8 mouse cellular contexts compared by ENCODE assay signal in the genomic region with DNA sequence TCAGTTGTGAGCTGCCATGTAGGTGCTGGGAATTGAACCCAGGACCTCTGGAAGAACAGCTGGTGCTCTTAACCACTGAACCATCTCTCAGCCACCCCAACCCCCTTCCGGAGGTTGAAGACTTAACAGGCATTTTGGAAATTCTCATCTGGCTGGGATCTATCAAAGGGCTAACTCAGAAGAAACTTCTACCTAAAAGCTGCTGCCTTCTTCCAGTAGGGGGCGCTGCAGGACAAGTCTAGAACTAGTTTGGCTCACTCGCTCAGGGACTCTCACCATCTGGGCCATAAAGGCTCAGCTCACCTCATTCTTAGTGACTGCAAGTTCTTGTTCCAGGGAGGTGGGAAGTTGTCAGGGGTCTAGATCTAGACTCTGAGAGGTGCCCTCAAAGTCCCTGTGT. TPM values are rescaled to one million over a fixed set of nuclear protein-coding genes. Genes with fewer than 3 reads are reported as not detected.
DNase-seq lines count a peak whose midpoint lies in the region; ATAC-seq lines count a peak whose summit lies in the region.

No protein-coding gene starts in this region.

- peak; percentile 92 for DNase-seq in liver
- DNase-seq in cerebellum, postnatal 14 days, result peak; percentile 94 to 97
- DNase-seq in gastrocnemius, adult 8-10 months (ENCODE audit: low spot score in 2 of 2), result peak; percentile 73 to 77
- DNase-seq in left cerebral cortex, postnatal 4 days, result peak; percentile 90
- peak; percentile 93 for DNase-seq in splenic B cell, adult 2 months (ENCODE audit: low read depth, low spot score)

- H3K27me3 ChIP-seq in liver, embryonic 12.5 days (replicated peaks), result no peaks in the 10 kb centered on the region
- H3K27me3 ChIP-seq in intestine, embryonic 16.5 days (replicated peaks; ENCODE audit: control insufficient read depth, insufficient read depth, low read length), result no peaks in the 10 kb centered on the region
- no peaks in the 10 kb centered on the region for H3K27me3 ChIP-seq in splenic B cell, adult 2 months (ENCODE audit: control insufficient read depth, insufficient read depth, low read length, poor library complexity, severe bottlenecking)

- no peak overlapping the region for H3K4me3 ChIP-seq in liver, embryonic 12.5 days
- no peak overlapping the region for H3K4me3 ChIP-seq in intestine, embryonic 16.5 days (ENCODE audit: low read length)

- no peaks in the 10 kb centered on the region for H3K4me1 ChIP-seq in liver, embryonic 12.5 days
- H3K4me1 ChIP-seq in intestine, embryonic 16.5 days (ENCODE audit: control insufficient read depth, insufficient read depth, low read length), result no peaks in the 10 kb centered on the region

- 2% methylated on average over 3 of the region's 3 CpGs for WGBS in liver, embryonic 12.5 days (ENCODE audit: insufficient replicate concordance)
- 5% methylated on average over 3 of the region's 3 CpGs for WGBS in intestine, embryonic 16.5 days

- no peak for ATAC-seq in liver, embryonic 12.5 days
- peak; percentile 63 for ATAC-seq in intestine, embryonic 16.5 days
- peak; percentile 76 for ATAC-seq in monocyte, adult 5-6 weeks (replicated peaks; ENCODE audit: insufficient number of reproducible peaks, low FRiP score, low TSS enrichment, poor library complexity, severe bottlenecking)

- H3K36me3 ChIP-seq in liver, embryonic 12.5 days, result 0 out of 2 replicates have a peak, but pooled peaks cover 5% of the 10 kb centered on the region
- no peaks in the 10 kb centered on the region for H3K36me3 ChIP-seq in intestine, embryonic 16.5 days (ENCODE audit: control insufficient read depth, insufficient read depth, low read length)
- H3K36me3 ChIP-seq in splenic B cell, adult 2 months (ENCODE audit: control insufficient read depth, insufficient read depth, low read length, poor library complexity, severe bottlenecking), result no peaks in the 10 kb centered on the region

- no peak overlapping the region for H3K4me2 ChIP-seq in liver, embryonic 12.5 days
- H3K4me2 ChIP-seq in intestine, embryonic 16.5 days (ENCODE audit: low read depth, low read length), result no peak overlapping the region

- no peak overlapping the region for H3K27ac ChIP-seq in liver, embryonic 12.5 days
- no peak overlapping the region for H3K27ac ChIP-seq in intestine, embryonic 16.5 days (ENCODE audit: low read length)

- no peaks in the 10 kb centered on the region for H3K9me3 ChIP-seq in liver, embryonic 12.5 days (replicated peaks)
- no peaks in the 10 kb centered on the region for H3K9me3 ChIP-seq in intestine, embryonic 16.5 days (ENCODE audit: control insufficient read depth, low read length)

- no peak overlapping the region for H3K9ac ChIP-seq in liver, embryonic 12.5 days
- no peak overlapping the region for H3K9ac ChIP-seq in intestine, embryonic 16.5 days (ENCODE audit: low read depth, low read length)

- intact Hi-C loops in left cerebral cortex, postnatal 4 days (cut with DNase I), result no loop called here

RNA-seq across cellular contexts. Expression of gene Enkd1, which starts 6.1 kb away (rescaled TPM):
- 11.2 and 12.4 TPM in 2 replicates for polyA plus RNA-seq in liver, embryonic 12.5 days (2016; fragmentation: Nextera tagmentation; extraction: Ambion mirVana)
- total RNA-seq in gastrocnemius, adult 8-10 months (2022), result under 1 TPM; 0.48 to 0.54 (median 0.52) TPM
- 11.2 and 13.6 TPM in 2 replicates for polyA plus RNA-seq in intestine, embryonic 16.5 days (2015; fragmentation: Nextera tagmentation; extraction: Ambion mirVana)
- total RNA-seq in left cerebral cortex, postnatal 4 days (2021), result 10 to 100 TPM; 15.5 to 17.9 TPM
- 0.43 to 1.6 TPM in 2 of 3 replicates, not detected in the other for total RNA-seq in monocyte, adult 5-6 weeks (2017)

RNA-seq across cellular contexts. Expression of gene 4933405L10Rik, which starts 6.7 kb away (rescaled TPM):
- polyA plus RNA-seq in liver, embryonic 12.5 days (2016; fragmentation: Nextera tagmentation; extraction: Ambion mirVana), result 0.23 TPM in 1 of 2 replicates, not detected in the other
- not detected for total RNA-seq in gastrocnemius, adult 8-10 months (2022)
- not detected in 2 replicates for polyA plus RNA-seq in intestine, embryonic 16.5 days (2015; fragmentation: Nextera tagmentation; extraction: Ambion mirVana)
- total RNA-seq in left cerebral cortex, postnatal 4 days (2021), result not detected
- total RNA-seq in monocyte, adult 5-6 weeks (2017), result not detected in 3 replicates

RNA-seq across cellular contexts. Expression of gene Pard6a, which starts 13.2 kb away (rescaled TPM):
- 9.2 and 10.8 TPM in 2 replicates for polyA plus RNA-seq in liver, embryonic 12.5 days (2016; fragmentation: Nextera tagmentation; extraction: Ambion mirVana)
- total RNA-seq in gastrocnemius, adult 8-10 months (2022), result 1 to 10 TPM; 5.5 to 8.1 (median 6.7) TPM
- polyA plus RNA-seq in intestine, embryonic 16.5 days (2015; fragmentation: Nextera tagmentation; extraction: Ambion mirVana), result 12.0 and 12.6 TPM in 2 replicates
- 10 to 100 TPM; 28.4 to 33.1 TPM for total RNA-seq in left cerebral cortex, postnatal 4 days (2021)
- total RNA-seq in monocyte, adult 5-6 weeks (2017), result 21.3 to 28.7 TPM (median 21.4 TPM) in 3 replicates

RNA-seq across cellular contexts. Expression of gene Acd, which starts 13.2 kb away (rescaled TPM):
- polyA plus RNA-seq in liver, embryonic 12.5 days (2016; fragmentation: Nextera tagmentation; extraction: Ambion mirVana), result 32.3 and 34.1 TPM in 2 replicates
- 1 to 10 TPM; 3.4 to 5.8 (median 4.4) TPM for total RNA-seq in gastrocnemius, adult 8-10 months (2022)
- 53.0 and 55.0 TPM in 2 replicates for polyA plus RNA-seq in intestine, embryonic 16.5 days (2015; fragmentation: Nextera tagmentation; extraction: Ambion mirVana)
- 10 to 100 TPM; 55.9 to 58.9 TPM for total RNA-seq in left cerebral cortex, postnatal 4 days (2021)
- 8.7 to 25.2 TPM (median 9.7 TPM) in 3 replicates for total RNA-seq in monocyte, adult 5-6 weeks (2017)

RNA-seq across cellular contexts. Expression of gene Carmil2, which starts 28.1 kb away (rescaled TPM):
- polyA plus RNA-seq in liver, embryonic 12.5 days (2016; fragmentation: Nextera tagmentation; extraction: Ambion mirVana), result 0.86 TPM in 2 replicates
- not detected for total RNA-seq in gastrocnemius, adult 8-10 months (2022)
- 0.64 and 0.79 TPM in 2 replicates for polyA plus RNA-seq in intestine, embryonic 16.5 days (2015; fragmentation: Nextera tagmentation; extraction: Ambion mirVana)
- total RNA-seq in left cerebral cortex, postnatal 4 days (2021), result 10 to 100 TPM; 39.4 to 40.8 TPM
- total RNA-seq in monocyte, adult 5-6 weeks (2017), result 1.7 to 3.9 TPM (median 2.4 TPM) in 3 replicates
